Mouse (Mus musculus) neural tube, embryonic 15.5 days (tissue): ENCODE data around the gene Slc26a10. TPM values are rescaled to one million over a fixed set of nuclear protein-coding genes. Genes with fewer than 3 reads are reported as not detected.
"Not testable (repeated sequence)": the region's sequence is repeated elsewhere in the genome, so short reads cannot be mapped to it uniquely, and the experiment has no call there.

Source experiments
- ATAC-seq: fragments of 200-750 bp; cut with Nextera tagmentation; 2 replicates; pipeline ENCODE4 v1.8.0; 2017; ENCODE audit warnings: mild to moderate bottlenecking, moderate TSS enrichment, moderate library complexity; ENCODE audit not compliant: low FRiP score
- H3K27ac ChIP-seq: fragments of 300-500 bp; sonication (generic); replicated peaks from 2 replicates; pipeline ENCODE4 v1.5.1; 2015; ENCODE audit warnings: mild to moderate bottlenecking, inconsistent platforms
- H3K27me3 ChIP-seq: fragments of 300-500 bp; sonication (generic); replicated peaks from 2 replicates; pipeline ENCODE4 v1.6.1; 2015; ENCODE audit warnings: inconsistent platforms
- H3K36me3 ChIP-seq: fragments of 300-500 bp; sonication (generic); 2 replicates; pipeline ENCODE4 v1.6.1; 2015; ENCODE audit warnings: inconsistent platforms
- H3K4me1 ChIP-seq: fragments of 300-500 bp; sonication (generic); 2 replicates; pipeline ENCODE4 v1.6.1; 2015; ENCODE audit warnings: inconsistent platforms
- H3K4me2 ChIP-seq: fragments of 300-500 bp; sonication (generic); 2 replicates; pipeline ENCODE4 v1.6.1; 2015; ENCODE audit warnings: inconsistent platforms, mild to moderate bottlenecking, moderate library complexity
- H3K4me3 ChIP-seq: fragments of 300-500 bp; sonication (generic); replicated peaks from 2 replicates; pipeline ENCODE4 v1.5.1; 2015; ENCODE audit warnings: mild to moderate bottlenecking, inconsistent platforms
- H3K9ac ChIP-seq: fragments of 300-500 bp; sonication (generic); replicated peaks from 2 replicates; pipeline ENCODE4 v1.6.1; 2015; ENCODE audit warnings: mild to moderate bottlenecking, inconsistent platforms
- H3K9me3 ChIP-seq: fragments of 300-500 bp; sonication (generic); replicated peaks from 2 replicates; pipeline ENCODE4 v1.6.1; 2016; ENCODE audit warnings: inconsistent platforms
- WGBS: fragments of 180-500 bp; shearing (Covaris S2); methylation state at CpG from one replicate; pipeline ENCODE4 v1.1.7; 2015; ENCODE audit warnings: mixed read lengths; 5-methylcytosine and 5-hydroxymethylcytosine counted together
- polyA plus RNA-seq: library from polyadenylated mRNA; unstranded; fragments of >200 nt; fragmentation: Nextera tagmentation; extraction: Ambion mirVana; gene quantifications from 2 replicates; pipeline ENCODE4 v1.2.1, GENCODE M21; 2015

The Slc26a10 gene
- polyA plus RNA-seq, 1 experiment from 2014 or later: 1.0 TPM

- H3K36me3 ChIP-seq: peaks cover 25% of the 10 kb centered on the region
- H3K4me2 ChIP-seq: peak overlapping the region; percentile 81
- H3K27me3 ChIP-seq: peaks cover 43% of the 10 kb centered on the region
- H3K4me3 ChIP-seq: peak overlapping the region; percentile 73
- peaks cover 38% of the 10 kb centered on the region for H3K4me1 ChIP-seq
- peak overlapping the region; percentile 97 for H3K9ac ChIP-seq
- WGBS: 23% methylated on average over 15 of the region's 15 CpGs
- H3K27ac ChIP-seq: peak overlapping the region; percentile 95
- no peak for ATAC-seq
- no peaks in the 10 kb centered on the region for H3K9me3 ChIP-seq
Measured at GRCm38 (mm10) chr10:127166771-127167613, 13.5 kb downstream of the Slc26a10 start.

GRCm38 (mm10) chr10:127166404-127166715 is 14.1 kb downstream of the Slc26a10 start:
- H3K4me2 ChIP-seq: peak overlapping the region; percentile 81
- 2% methylated on average over 11 of the region's 11 CpGs for WGBS
- no peaks in the 10 kb centered on the region for H3K9me3 ChIP-seq
- peak overlapping the region; percentile 97 for H3K9ac ChIP-seq
- peaks cover 19% of the 10 kb centered on the region for H3K36me3 ChIP-seq
- peaks cover 38% of the 10 kb centered on the region for H3K4me1 ChIP-seq
- H3K4me3 ChIP-seq: peak overlapping the region; percentile 73
- peak overlapping the region; percentile 95 for H3K27ac ChIP-seq
- peaks cover 37% of the 10 kb centered on the region for H3K27me3 ChIP-seq
- no peak for ATAC-seq

DNA sequence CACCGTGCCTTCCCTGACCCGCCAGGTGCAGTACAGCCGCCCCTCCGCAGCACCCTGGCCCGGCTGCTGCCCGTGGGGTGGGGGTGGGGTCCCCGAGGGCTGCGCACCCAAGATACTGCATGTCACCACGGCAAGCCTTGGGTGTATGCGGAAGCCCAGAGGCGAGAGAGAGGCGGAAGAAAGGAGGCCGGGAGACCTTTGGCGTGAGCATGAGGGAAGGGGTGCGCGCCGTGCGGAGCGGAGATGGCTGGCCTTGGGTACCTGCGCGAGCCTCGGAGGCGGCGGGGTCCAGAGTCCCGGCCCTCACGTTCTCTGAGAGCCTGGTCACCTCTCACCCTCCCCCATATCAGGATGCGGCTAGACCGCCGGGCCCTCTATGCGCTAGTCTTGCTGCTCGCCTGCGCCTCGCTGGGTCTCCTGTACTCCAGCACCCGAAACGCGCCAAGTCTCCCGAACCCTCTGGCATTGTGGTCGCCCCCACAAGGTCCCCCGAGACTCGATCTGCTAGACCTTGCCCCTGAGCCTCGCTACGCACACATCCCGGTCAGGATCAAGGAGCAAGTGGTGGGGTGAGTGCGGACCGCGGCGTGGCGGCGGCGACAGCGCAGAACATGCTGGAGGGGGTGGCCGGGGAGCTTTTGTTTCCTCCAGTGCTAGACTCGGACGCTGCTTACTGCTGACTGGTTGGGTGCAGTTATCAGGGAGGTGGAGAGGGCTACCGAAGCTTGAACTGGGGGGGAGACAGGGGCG is 14.6 kb downstream of the Slc26a10 start:
- H3K36me3 ChIP-seq: peaks cover 14% of the 10 kb centered on the region
- peaks cover 33% of the 10 kb centered on the region for H3K27me3 ChIP-seq
- under 1% methylated on average over 55 of the region's 56 CpGs for WGBS
- peak overlapping the region; percentile 81 for H3K4me2 ChIP-seq
- H3K9me3 ChIP-seq: no peaks in the 10 kb centered on the region
- H3K9ac ChIP-seq: peak overlapping the region; percentile 97
- peak; percentile 65 for ATAC-seq
- peaks cover 37% of the 10 kb centered on the region for H3K4me1 ChIP-seq
- peak overlapping the region; percentile 95 for H3K27ac ChIP-seq
- H3K4me3 ChIP-seq: peak overlapping the region; percentile 73

DNA sequence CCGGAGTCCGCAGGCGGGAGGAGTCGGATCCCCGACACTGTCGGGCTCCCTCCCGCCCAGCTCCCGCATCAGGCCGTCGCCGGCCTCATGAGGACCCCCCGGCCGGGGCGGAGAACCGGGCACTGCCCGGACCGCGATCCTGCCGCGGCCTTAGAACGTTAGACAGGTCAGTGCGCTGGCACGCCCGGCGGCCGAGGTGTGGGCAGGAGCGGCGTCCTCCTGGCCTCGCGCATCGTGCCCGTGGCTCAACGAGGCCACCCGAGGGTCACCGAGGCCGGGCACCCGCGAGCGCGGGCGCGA is 15.1 kb downstream of the Slc26a10 start:
- Histone ChIP-seq H3K4me2 (peak overlapping the region; percentile 81), H3K27ac (peak overlapping the region; percentile 95), H3K36me3 (peaks cover 14% of the 10 kb centered on the region), H3K4me1 (peaks cover 32% of the 10 kb centered on the region), H3K27me3 (peaks cover 28% of the 10 kb centered on the region), H3K4me3 (peak overlapping the region; percentile 73), H3K9me3 (no peaks in the 10 kb centered on the region), H3K9ac (peak overlapping the region; percentile 97)
- WGBS: under 1% methylated on average over 29 of the region's 42 CpGs
- peak; percentile 54 for ATAC-seq

- H3K27ac ChIP-seq: peak within 1 kb of the TSS; percentile 95
- WGBS: 2% methylated on average over 52 of the region's 52 CpGs
Measured at GRCm38 (mm10) chr10:127164631-127165353, 15.7 kb downstream of the Slc26a10 start, which contains the start of gene B4galnt1. Gene B4galnt1 (plus strand): TSS chr10:127165225.

DNA sequence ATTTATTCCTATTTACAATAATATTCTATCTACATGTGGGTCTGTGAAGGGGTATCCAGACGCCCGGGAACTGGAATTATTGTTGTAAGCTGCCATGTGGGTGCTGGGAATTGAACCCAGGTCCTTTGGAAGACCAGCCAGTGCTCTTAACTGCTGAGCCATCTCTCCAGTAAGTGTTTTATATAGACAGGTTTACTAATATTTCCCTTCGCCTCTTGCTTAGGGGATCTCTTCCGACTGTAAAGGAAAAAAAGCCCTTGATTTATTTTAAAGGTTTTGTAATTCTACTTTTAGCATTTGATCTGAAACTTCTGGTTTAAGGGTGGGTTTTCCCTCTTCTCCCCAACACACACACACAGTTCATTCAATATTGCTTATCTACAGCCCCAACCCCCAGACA is 16.3 kb downstream of the Slc26a10 start:
- Histone ChIP-seq H3K4me3 (peak overlapping the region; percentile 73; the same call in 1 of the 2 replicates), H3K4me1 (peaks cover 23% of the 10 kb centered on the region), H3K27me3 (peaks cover 18% of the 10 kb centered on the region), H3K36me3 (peaks cover 10% of the 10 kb centered on the region), H3K9ac (no peak overlapping the region; the same call in 1 of the 2 replicates), H3K27ac (peak overlapping the region; percentile 95), H3K4me2 (peak overlapping the region; percentile 81), H3K9me3 (no peaks in the 10 kb centered on the region)
- no peak for ATAC-seq
- WGBS: 97% methylated on average over 4 of the region's 4 CpGs

More at GRCm38 (mm10) chr10:127164631-127165353, 15.7 kb downstream of the Slc26a10 start, which contains the start of gene B4galnt1:
- ATAC-seq: peak; percentile 89
- Histone ChIP-seq H3K9me3 (no peaks in the 10 kb centered on the region), H3K36me3 (peaks cover 14% of the 10 kb centered on the region), H3K4me3 (peak within 1 kb of the TSS; percentile 73), H3K4me2 (peak within 1 kb of the TSS; percentile 81), H3K9ac (peak within 1 kb of the TSS; percentile 97), H3K27me3 (peaks cover 24% of the 10 kb centered on the region), H3K4me1 (peaks cover 26% of the 10 kb centered on the region)

DNA sequence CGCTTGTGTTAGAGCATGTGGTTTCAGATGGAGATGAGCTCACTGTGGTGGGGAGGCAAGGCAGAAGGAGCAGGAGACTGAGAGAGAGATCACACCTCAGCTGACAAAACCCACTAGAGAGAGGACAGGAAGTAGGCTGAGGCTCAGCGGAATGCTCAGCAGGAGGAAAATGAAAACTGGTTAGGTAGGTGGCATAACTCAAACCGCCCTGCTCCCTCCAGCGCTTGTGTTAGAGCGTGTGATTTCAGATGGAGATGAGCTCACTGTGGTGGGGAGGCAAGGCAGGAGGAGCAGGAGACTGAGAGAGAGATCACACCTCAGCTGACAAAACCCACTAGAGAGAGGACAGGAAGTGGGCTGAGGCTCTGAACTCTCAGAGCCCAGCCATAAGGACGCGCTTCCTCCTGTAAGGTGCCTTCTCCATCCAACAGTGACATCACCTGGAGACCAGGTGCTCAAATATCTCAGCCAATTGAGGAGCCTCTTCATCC is 17.6 kb downstream of the Slc26a10 start:
- not testable (repeated sequence) for H3K27ac ChIP-seq, H3K27me3 ChIP-seq, H3K36me3 ChIP-seq, ATAC-seq, H3K4me2 ChIP-seq, H3K9me3 ChIP-seq, H3K4me3 ChIP-seq, H3K9ac ChIP-seq
- WGBS: 59% methylated on average over 7 of the region's 7 CpGs
- H3K4me1 ChIP-seq: peaks cover 20% of the 10 kb centered on the region

DNA sequence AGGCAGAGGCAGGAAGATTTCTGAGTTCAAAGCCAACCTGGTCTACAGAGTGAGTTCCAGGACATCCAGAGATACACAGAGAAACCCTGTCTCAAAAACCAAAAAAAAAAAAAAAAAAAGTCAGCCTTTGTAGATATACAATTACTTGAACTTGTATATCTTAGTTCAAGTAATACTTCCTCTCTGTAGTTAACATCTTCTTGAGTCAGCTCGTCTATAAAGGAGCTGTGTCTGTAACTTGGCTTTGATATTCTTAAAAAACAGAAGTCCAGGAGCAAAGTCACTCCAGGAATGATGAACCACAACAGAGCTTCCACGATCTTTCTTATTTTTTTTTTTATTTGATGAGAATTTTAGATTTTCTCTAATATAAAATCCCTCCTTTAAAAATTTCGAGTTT is 19.7 kb downstream of the Slc26a10 start:
- Histone ChIP-seq H3K9me3 (no peaks in the 10 kb centered on the region), H3K27me3 (no peaks in the 10 kb centered on the region), H3K36me3 (no peaks in the 10 kb centered on the region), H3K4me1 (peaks cover 5% of the 10 kb centered on the region), H3K4me3 (no peak overlapping the region), H3K4me2 (no peak overlapping the region), H3K27ac (no peak overlapping the region), H3K9ac (no peak overlapping the region)
- ATAC-seq: no peak
- WGBS: 82% methylated on average over 3 of the region's 3 CpGs

DNA sequence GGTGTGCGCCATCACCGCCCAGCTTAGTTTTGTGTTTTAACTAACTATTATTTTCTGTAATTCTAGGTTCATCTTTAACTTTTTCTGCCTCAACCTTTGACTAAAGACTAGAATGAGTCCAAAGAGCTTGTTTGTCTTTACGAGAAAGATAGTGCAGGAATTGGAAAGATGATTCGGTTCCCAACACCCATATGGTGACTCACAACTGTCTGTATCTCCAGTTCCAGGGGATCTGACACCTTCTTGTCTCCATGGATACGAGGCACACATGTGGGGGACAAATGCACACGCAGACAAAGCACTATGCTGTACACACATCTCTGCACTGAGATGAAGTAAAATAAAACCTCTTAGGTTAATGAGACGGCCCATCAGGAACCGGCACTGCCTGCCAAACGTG is 20.4 kb downstream of the Slc26a10 start:
- Histone ChIP-seq H3K9me3 (no peaks in the 10 kb centered on the region), H3K4me2 (no peak overlapping the region), H3K27me3 (no peaks in the 10 kb centered on the region), H3K36me3 (no peaks in the 10 kb centered on the region), H3K4me3 (no peak overlapping the region), H3K4me1 (peaks cover 5% of the 10 kb centered on the region), H3K27ac (no peak overlapping the region), H3K9ac (no peak overlapping the region)
- ATAC-seq: no peak
- 83% methylated on average over 9 of the region's 9 CpGs for WGBS

DNA sequence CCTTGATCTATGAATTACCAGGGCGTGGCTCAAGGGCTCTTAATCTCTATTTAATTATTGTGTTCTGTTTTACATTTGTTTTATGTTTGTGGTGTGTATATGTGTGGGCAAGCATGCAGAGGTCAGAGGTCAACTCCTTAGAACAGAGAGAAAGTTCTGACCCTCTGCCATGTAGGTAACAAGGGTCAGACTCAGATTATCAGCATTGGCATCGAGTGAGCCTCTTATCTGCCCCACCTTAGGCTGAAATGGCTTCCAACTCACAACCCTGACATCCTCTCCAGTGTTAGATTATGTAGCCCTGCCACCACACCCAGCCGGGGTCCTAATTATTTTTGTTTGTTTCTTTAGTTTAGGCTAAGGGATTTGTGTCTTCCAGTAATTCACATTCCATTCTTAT is 22.0 kb downstream of the Slc26a10 start:
- H3K4me1 ChIP-seq: no peaks in the 10 kb centered on the region
- WGBS: 86% methylated on average over 3 of the region's 3 CpGs
- H3K9ac ChIP-seq: no peak overlapping the region
- H3K4me2 ChIP-seq: no peak overlapping the region
- H3K27me3 ChIP-seq: no peaks in the 10 kb centered on the region
- no peak for ATAC-seq
- H3K36me3 ChIP-seq: no peaks in the 10 kb centered on the region
- H3K9me3 ChIP-seq: no peaks in the 10 kb centered on the region
- no peak overlapping the region for H3K27ac ChIP-seq
- H3K4me3 ChIP-seq: no peak overlapping the region

DNA sequence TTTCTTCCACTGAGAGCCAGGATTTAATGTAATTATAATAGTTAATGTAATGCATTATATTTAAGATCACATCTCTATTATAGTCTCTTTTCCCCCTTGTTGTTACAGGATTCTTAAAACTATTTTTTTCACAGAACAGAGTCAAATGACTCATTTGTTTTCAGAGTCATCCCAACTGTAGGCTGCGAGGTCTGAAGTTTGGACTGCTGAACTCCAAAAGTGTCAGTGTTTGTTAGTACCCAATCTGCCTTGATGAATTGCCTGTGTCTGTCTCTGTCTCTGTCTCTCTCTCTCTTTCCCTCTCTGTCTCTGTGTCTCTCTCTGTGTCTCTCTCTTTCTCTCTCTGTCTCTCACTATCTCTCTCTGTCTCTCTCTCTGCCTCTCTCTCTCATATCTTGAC is 23.9 kb downstream of the Slc26a10 start:
- ATAC-seq: no peak
- no peaks in the 10 kb centered on the region for H3K27me3 ChIP-seq
- 88% methylated on average over 1 of the region's 1 CpGs for WGBS

More for the DNA sequence above, 23.9 kb downstream of the Slc26a10 start:
- Histone ChIP-seq H3K9me3 (no peaks in the 10 kb centered on the region), H3K27ac (no peak overlapping the region), H3K4me2 (no peak overlapping the region), H3K4me1 (no peaks in the 10 kb centered on the region), H3K4me3 (no peak overlapping the region), H3K9ac (no peak overlapping the region), H3K36me3 (no peaks in the 10 kb centered on the region)
